Mouse (Mus musculus): Measurements from ENCODE around the gene Gtf3a. TPM values are rescaled to one million over a fixed set of nuclear protein-coding genes. Genes with fewer than 3 reads are reported as not detected.
"Not testable (repeated sequence)": the region's sequence is repeated elsewhere in the genome, so short reads cannot be mapped to it uniquely, and the experiment has no call there.

The Gtf3a gene
- total RNA-seq, 2 experiments from 2014 or later: 127 to 162 TPM

DNA sequence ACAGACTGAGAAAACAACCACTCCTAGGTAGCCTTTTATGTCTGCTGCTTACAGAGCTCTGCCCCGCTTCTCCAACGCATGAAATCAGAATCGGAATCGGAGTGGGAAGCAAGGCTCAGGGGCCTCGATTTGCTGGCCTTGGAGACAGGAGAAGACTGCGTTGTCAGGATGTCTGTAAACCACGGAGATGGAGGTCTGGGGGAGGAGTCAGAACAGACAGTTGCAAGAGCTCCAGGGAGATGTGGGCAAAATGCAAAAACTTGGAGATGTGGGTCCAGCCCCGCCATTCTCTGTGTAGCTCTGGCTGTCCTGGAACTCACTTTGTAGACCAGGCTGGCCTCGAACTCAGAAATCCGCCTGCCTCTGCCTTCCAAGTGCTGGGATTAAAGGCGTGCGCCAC is 15.0 kb upstream of the Gtf3a start:
- ATAC-seq (replicated peaks; ENCODE audit: poor library complexity): no peak

DNA sequence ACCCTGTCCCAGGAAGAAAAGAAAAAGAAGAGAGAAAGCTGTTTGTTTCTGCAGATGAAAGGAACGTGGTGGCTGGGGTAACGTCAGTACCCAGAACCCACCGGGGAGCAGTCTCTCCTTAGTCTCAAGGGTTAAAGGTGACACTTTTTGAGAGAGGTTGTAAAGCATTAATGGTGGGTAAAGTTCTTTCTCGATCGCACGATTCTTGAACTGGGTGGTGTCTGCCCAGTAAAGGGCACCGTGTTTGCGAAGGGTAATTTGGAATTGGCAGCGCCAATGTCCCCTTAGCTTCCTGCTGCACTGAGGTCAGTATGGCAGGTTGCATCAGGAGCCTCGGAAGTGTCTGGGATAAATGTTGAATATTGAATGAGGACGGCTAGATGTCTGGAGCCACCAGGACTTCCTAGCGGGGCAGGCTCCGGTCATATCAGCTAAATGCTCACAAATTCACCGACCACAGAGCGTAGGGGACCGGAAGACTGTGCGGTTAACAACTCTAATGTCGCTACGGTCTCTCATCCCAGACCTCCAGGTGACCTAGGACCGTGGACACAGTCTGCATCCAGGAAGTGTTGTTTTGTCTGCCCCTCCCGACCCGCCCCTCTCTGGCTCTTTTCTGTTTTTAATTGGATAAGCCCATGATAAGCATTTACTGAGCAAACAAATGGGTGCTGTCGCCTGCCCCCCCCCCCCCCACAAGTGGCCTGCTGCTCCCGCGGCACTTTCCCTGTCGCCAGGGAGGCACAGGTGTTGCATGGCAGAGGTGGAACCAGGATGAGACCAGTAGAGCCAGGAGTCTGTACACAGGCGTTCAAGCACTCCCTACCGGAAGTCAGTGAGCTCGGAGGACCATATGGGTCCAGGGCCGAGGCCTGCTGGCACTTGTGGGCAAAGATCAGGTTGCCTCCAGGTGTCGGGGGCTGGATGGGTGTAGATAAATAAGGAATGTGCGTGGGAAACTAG is 10.6 kb upstream of the Gtf3a start:
- ATAC-seq (replicated peaks; ENCODE audit: poor library complexity): no peak

DNA sequence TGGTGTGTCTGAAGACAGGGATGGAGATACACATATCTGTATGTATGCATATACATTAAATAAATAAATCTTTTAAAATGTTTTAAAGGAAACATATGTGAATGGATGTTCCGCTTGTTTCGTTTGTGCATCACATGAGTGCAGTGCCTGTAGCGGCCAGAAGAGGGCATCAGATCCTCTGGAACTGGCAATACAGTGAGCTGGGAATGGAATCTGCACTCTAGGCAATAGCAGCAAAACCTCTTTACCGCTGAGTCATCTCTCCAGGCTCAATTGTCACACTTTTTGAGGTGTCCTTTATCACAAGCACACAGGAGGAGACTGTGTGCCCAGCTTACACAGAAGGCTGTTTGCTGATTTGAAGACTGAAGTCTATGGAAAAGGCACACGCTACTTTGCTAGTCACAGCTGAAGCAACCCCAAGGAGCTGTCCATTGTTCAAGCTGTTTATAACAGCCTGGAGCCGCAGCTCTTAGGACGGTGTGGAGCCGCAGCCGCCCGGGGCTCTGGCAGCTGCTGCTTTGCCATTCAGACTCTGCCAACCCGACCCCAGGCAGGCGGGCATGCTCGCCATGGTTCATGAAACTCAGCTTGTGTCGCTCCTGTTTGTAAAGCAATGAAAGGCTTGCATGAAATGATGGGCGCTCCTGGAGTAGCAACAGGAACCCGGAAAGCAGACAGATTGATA is 9.2 kb upstream of the Gtf3a start:
- peak; percentile 64 for ATAC-seq (replicated peaks; ENCODE audit: poor library complexity)

DNA sequence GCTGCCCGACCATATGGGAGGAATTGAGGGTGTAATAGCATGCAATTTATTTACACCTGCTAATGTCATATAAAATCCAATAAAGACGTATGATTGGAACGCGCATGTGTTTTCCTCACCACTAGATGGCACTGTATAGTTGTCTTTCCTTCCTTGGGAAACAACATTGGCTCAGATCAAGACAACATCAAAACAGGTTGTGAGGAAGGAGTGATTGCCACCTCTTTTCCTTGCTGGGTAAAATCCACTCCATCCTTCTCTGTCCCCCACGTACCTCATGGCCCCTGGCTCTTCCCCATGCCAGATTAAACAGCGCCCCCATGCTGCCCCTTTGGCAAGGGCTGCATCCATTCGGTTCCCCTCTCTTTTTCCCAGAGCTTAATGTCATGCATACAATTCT is 8.2 kb upstream of the Gtf3a start:
- peak; percentile 75 for ATAC-seq (replicated peaks; ENCODE audit: poor library complexity)

DNA sequence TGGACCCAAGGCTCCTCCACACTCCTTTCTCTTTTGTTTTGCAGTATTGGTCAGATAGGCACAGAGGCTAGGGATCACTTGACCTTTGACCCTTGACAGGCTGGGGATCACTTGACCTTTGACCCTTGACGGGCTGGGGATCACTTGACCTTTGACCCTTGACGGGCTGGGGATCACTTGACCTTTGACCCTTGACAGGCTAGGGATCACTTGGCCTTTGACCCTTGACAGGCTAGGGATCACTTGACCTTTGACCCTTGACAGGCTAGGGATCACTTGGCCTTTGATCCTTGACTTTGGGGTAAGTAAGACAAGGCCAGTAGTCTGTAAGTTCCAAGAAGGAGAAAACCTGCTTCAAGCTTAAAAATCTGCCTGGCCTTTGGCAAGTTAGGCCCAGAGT is 6.5 kb upstream of the Gtf3a start:
- ATAC-seq (replicated peaks; ENCODE audit: poor library complexity): not testable (repeated sequence)

DNA sequence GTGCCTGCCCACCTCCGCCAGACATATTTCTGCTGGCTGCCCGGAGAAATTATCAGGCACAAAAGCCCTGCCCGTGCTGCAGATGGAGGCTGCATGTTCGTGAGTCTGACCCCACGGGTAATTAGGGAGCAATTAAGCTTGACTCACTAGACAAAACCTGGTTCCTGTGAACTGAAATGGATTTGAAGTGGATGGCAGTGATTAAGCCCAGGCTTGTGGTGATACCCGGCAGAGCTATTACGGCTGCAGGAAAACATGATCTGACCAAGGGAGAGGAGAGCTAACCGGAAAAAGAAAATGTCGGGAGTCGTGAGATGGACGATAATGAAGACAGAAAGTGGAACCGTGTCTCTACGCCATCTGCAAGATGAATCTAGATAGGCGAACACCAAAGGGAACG is 5.5 kb upstream of the Gtf3a start:
- ATAC-seq (replicated peaks; ENCODE audit: poor library complexity): no peak

DNA sequence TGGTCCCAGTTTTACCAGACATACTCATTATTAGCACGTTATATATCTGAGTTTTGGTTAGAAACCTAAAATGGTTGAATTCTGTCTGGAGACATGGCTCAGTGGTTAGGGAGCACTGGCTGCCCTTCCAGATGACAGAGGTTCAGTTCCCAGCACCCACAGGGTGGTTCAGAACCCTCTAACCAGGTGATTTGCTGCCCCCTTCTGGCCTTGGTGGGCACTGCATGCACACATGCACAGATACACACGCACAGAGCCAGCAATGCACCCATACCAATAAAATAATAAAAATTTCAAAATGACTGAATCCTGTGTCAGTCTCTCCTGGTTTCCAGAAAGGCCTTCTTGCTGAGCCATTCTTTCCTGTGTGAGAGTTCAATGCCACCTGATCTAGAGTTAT is 3.9 kb upstream of the Gtf3a start:
- no peak for ATAC-seq (replicated peaks; ENCODE audit: poor library complexity)

DNA sequence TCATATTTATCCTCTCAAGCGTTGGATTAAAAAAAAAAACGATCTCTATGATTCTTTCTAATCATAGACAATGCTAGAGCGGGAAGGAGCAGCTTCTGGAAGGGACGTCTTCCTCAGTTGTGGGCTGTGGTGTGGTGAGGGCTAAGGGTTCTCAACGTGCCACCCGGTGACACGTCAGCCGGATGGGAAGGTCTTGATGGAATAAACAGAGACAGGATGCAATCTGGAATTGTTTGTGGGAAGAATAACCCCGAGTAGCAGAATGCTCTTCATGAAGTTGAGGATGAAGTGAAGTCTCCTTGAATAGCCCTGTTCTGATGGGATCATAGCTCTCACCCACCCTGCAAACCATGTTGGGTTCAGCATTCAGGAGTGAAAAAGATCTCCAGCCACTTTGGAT is 1.8 kb upstream of the Gtf3a start:
- no peak for ATAC-seq (replicated peaks; ENCODE audit: poor library complexity)

DNA sequence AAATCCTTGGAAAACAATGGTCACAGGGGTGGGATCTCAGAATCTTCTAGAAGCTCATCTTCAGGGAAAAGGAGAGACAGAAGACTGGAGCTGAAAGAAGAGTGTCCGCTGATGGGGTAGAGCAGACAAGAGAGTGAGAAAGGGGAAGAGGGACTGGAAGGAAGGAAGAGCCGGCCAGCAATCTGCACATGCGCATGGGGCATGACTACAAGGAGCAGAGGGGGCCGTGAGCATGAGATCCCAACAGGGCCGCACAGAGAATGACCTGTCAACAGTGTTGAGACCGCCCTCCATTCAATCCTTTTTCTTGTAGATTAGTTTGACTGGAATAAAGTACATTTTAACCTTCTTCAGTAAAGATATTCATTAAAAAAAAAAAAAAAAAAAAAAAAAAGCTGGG is 960 bp upstream of the Gtf3a start:
- peak; percentile 51 for ATAC-seq (replicated peaks; ENCODE audit: poor library complexity)

DNA sequence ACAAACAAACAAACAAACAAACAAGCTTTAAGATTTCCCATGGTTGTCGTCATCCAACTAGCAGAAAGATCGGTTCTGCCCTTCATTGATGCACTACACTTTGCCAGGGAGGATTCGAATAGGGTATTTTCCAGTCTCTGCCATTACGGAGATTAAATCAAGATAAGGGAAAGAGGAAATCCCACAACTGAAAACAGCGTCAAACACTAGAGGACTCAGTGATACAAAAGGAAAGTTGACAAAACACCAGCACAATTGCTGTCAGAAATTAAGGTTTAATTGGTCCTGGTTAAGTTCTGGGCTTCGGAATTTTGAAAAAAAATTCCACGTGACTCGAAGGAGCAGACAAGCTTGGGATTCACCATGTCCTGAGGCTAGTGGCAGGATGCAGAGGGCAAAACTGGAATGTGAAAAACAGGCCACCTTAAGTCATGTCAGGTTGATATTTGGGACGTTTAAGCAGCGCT is 383 bp upstream of the Gtf3a start:
- ATAC-seq (replicated peaks; ENCODE audit: poor library complexity): 0 out of 2 replicates have a peak, but pooled peaks have one; percentile 23

DNA sequence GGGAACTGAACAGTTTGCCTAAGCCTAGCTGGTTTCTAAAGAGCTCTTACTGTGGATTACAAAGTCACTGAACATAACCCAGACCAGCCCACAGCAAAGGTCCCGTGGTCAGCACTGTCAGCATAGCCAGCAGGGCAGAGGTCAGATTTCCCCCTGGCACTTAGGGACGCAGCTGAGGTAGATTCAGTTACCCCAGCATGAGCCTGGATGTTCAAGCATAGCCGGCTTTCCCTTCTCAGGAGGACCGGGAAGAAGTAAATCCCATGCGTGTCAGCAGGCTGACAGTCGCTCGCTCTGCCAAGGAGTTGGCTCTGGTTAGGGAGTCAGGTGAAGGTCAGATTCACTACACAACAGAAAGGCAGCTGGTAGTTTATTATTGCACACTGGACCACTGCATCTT is 6.1 kb downstream of the Gtf3a start:
- ATAC-seq (replicated peaks; ENCODE audit: poor library complexity): no peak

DNA sequence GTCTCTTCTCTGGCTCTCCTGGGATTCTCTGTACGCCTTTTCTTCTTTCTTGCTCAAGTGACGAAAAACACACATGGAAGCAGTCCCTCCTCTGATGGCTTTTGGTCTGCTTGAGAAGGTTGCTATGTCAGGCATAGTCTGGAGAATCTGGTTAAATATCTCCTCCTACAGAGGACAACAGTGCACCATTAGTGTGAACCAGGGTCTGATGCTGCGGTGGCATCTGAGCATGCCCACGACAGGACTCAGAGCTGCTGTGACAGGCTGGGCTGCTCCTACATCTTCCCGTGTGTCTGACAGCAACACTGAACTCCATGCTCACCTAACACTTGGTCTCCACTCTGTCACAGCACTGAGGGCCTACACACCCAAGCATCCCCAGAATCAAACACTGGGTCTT is 7.2 kb downstream of the Gtf3a start:
- no peak for ATAC-seq (replicated peaks; ENCODE audit: poor library complexity)

DNA sequence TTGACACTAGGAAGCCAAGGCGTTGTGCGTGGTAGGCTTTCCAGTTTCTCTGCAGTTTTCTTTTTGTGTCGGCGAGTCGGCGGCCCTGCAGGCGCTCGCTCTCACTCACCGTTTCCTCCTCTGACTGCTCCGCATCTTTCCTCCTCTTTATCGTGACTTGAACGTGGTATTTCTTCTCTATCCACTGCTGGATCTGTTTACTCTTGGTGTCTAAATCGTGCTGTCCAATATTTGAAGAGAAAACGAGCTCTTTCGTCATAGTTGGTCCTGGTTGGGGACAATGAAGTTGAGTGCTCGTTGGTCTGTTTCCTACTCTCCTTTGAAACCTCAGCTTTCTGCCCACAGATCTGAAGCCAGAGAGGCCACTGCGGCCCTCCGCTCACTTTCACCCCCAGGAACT is 8.2 kb downstream of the Gtf3a start:
- no peak for ATAC-seq (replicated peaks; ENCODE audit: poor library complexity)

DNA sequence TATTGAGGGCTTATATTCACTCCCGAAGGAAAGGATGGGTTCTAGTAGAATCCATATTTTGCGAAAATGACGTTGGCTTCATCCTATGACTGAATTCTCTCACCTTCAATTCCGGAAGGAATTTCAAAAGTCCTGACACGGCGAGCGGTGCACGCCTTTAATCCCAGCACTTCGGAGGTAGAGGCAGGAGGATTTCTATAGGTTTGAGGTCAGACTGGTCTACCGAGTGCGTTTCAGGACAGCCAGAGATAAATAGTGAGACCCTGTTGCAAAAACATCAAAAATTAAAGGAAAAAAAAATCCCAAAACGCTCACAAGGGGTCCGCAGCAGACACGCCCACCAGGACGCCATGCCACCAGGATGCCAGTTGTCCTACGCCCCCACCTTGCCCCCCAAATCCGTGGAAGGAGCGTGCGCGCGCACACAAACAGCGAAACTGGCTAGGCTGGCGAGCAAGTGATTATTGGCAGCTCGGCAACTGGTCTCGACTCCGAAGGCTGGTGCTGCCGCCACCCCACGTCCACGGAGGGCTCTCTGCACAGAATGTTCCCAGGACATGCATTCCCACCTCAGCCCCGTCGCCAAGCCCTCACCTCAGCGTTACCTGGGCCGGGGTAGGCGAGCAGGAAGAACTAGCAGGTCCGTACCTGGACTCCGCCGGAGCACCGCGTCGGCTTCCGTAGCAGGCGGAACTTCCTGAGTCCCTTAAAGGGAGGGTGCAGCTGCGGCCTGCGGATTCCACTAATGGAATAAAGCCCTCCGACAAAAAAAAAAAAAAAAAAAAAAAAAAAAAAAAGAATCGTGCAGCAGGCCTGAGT is 14.9 kb downstream of the Gtf3a start, which contains the start of gene Mtif3:
TSS of gene Mtif3 (minus strand) at position 683 of the 819 bp plus-strand sequence.
- peak; percentile 97 for ATAC-seq (replicated peaks; ENCODE audit: poor library complexity)

DNA sequence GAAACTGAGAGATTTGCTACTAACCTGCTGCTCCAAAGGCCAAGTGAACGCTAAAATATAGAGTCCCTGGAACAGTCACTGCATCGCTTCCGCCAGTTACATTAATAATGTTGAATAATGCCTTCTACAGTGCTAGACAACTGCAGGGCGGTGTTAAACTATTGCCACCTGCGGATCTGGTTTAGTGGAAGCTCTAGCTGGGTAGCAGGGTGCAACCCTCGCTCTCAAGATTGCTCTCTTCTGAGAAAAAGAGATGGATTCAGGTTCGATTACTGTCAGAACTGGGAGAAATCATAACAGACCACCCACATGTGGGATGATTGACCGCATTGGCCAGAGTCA is 15.5 kb downstream of the Gtf3a start:
- 0 out of 2 replicates have a peak, but pooled peaks have one; percentile 4 for ATAC-seq (replicated peaks; ENCODE audit: poor library complexity)

DNA sequence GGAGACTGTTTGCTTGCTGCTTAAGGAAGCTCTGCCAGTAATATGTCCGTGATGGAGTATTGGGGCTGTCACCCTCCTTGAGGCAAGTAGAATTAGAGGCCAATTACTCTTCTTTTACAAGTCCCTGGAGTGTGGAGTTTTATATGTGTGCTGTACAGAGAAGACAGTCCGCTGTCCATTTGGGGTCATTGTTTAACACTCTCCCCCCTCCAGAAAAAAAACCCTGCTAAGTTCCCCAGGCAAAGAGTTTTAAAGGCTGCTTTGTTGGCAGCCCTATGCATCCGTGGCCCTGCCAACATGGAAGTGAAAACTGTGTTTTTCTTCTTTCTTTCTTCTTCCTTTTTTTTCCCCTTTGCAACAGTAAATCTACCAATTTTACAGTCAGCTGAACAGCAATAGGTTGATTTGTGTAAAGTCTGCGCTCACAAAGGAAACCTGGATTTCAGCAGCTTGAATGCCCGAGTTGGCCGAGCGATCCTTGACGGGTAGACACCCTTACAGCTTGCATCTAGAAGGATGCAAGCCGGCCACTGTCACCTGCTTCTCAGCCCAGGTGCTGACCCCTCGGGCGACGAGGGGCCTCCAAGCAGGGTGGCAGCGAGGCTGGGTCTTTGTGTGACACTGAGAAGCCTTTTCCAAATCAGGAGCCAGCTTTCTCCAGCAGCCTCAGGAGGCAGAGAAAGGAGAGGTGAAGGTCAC is 20.4 kb downstream of the Gtf3a start:
- ATAC-seq (replicated peaks; ENCODE audit: poor library complexity): no peak

DNA sequence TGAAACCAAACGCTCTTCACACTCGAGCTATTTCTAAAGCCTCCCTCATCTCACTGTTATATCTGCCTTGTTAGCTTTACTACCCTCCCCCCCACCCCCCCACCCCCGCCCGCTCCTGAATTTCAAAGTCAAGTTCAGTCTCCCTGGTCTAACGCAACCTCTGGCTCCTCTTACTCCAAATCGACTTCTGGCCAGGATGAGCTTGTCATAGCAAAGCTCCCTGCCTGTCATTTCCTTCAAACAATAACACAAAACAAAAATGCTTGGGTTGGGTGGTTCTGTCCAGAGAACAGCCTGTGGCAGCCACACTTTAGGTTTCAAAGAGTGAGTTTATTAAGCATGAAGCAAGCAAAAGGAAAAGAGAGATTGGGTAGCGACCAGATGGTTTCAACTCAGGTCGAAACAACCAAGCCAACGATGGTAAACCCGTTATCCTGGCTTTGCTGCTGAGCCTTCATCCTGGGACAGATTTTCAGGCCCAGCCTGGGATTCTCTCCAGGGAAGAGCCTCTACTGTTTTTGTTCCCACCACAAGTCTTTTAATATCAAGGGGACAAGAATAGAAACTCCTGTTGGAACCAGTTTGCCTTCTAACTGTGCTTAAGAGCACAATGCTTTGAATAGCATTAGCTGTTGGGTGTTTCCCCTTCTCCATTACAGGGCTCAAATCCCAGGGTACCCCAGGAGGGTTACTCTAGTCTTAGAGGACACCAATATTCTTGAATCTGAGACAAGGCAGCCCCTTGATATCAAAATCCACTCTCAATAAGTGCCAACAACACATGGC is 23.5 kb downstream of the Gtf3a start:
- ATAC-seq (replicated peaks; ENCODE audit: poor library complexity): no peak

DNA sequence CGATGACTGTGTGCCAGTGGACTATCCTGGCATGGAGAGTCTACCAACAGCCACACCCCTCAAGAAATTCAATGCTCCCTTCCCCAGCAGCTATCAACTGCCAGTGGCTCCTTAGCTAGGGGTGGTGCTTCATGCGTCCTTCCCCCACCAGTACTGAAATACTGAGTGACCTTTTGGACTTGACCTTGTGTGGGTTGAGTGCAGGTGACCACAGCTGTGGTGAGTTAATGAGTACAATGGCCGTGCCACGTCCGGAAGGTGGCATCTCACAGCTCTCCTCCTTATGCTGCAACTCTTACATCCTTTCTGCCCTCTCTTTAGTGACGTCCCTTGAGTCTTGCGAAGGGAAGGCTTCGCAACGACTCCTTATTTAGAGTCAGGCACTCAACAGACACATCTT is 24.9 kb downstream of the Gtf3a start:
- peak; percentile 50 for ATAC-seq (replicated peaks; ENCODE audit: poor library complexity)

DNA sequence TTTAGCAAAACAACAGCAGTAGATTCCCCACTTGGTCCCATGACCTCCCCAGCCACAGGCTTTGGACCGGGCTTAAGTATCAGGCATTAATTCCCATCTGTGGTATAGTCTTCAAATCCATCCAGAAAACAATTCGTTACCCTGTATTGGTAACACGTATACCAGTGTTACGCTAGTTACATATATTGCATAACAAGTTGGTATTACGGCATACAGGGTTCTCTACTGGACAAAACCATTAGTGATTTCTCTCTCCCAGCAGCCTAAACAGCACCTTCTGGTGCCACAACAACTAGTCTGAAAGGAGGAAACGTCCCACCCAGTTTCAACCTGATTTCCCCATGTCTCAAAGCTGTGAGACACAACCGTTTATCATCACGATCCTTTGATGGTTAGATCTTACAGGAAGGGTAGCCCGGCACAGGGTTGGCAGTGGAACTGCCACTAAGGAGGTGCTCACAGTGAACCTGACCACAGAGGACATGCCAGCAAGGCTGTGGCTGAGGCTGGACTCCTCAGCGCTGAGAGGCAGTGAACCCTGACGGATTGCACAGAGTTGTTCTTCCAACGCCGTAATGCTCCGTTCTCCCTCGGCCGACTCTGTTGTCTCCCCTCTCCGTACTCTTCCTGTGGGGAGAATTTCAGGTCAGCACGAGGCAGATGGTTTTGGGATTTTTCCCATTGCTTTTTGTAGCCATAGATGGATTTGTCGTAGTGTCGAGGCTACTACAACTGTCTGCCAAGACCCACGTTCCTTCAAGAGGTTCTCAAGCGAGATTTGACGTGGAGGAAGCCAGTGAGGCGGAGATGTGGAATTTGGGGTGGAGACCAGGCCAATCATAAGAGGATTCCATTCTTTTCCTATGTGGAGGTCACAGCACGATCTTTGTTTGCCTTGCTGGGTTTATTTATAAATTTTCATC is 25.7 kb downstream of the Gtf3a start:
- peak; percentile 76 for ATAC-seq (replicated peaks; ENCODE audit: poor library complexity)

All from megakaryocyte progenitor cell, adult 5-6 weeks (primary cell).